Mouse (Mus musculus) hindbrain, postnatal 0 days (tissue): ENCODE measurements around the gene Krba1. TPM values are rescaled to one million over a fixed set of nuclear protein-coding genes. Genes with fewer than 3 reads are reported as not detected.

ENCODE experiments used
- ATAC-seq: fragments of 200-750 bp; cut with Nextera tagmentation; 2 replicates; pipeline ENCODE4 v1.8.0; 2017; ENCODE audit warnings: mild to moderate bottlenecking, moderate TSS enrichment, moderate library complexity
- DNase-seq: peaks from one replicate; pipeline ENCODE4 v3.0.0-alpha.2; 2015; ENCODE audit warnings: low spot score
- H3K27ac ChIP-seq: fragments of 300-500 bp; sonication (generic); 2 replicates; pipeline ENCODE4 v1.5.1; 2014; ENCODE audit warnings: mild to moderate bottlenecking
- H3K27me3 ChIP-seq: fragments of 300-500 bp; sonication (generic); 2 replicates; pipeline ENCODE4 v1.6.1; 2014; ENCODE audit warnings: low read length, mixed read lengths; ENCODE audit not compliant: insufficient read depth
- H3K36me3 ChIP-seq: fragments of 300-500 bp; sonication (generic); 2 replicates; pipeline ENCODE4 v1.6.1; 2014; ENCODE audit warnings: low read length, mixed read lengths; ENCODE audit not compliant: insufficient read depth
- H3K4me1 ChIP-seq: fragments of 300-500 bp; sonication (generic); 2 replicates; pipeline ENCODE4 v1.6.1; 2014; ENCODE audit warnings: antibody characterized with exemption, low read length, mixed read lengths; ENCODE audit not compliant: insufficient read depth
- H3K4me2 ChIP-seq: fragments of 300-500 bp; sonication (generic); 2 replicates; pipeline ENCODE4 v1.6.1; 2014; ENCODE audit warnings: low read depth, mild to moderate bottlenecking, low read length, moderate library complexity, mixed read lengths
- H3K4me3 ChIP-seq: fragments of 300-500 bp; sonication (generic); 2 replicates; pipeline ENCODE4 v1.5.1; 2014; ENCODE audit warnings: low read length
- H3K9ac ChIP-seq: fragments of 300-500 bp; sonication (generic); replicated peaks from 2 replicates; pipeline ENCODE4 v1.6.1; 2014; ENCODE audit warnings: mild to moderate bottlenecking, low read length, moderate library complexity, mixed read lengths
- H3K9me3 ChIP-seq: fragments of 300-500 bp; sonication (generic); 2 replicates; pipeline ENCODE4 v1.6.1; 2016; ENCODE audit warnings: low read length, mixed read lengths
- CTCF ChIP-seq: IDR thresholded peaks from 2 replicates; pipeline ENCODE4 v1.5.1; 2016; ENCODE audit warnings: antibody characterized with exemption, control low read depth, low read depth
- WGBS: fragments of 180-500 bp; shearing (Covaris S2); extraction: QIAGEN DNeasy Blood & Tissue Kit; methylation state at CpG from one replicate; pipeline ENCODE4 v1.1.7; 2014; 5-methylcytosine and 5-hydroxymethylcytosine counted together
- microRNA-seq, 2 experiments: library from miRNA; unstranded; fragments of <30 nt; microRNA quantifications; one replicate each; pipeline ENCODE4; 2016
- polyA plus RNA-seq: library from polyadenylated mRNA; unstranded; fragments of >200 nt; fragmentation: Nextera tagmentation; extraction: Ambion mirVana; gene quantifications from 2 replicates; pipeline ENCODE4 v1.2.1, GENCODE M21; 2015
- total RNA-seq: library from RNA; depleted of rRNA; stranded (reverse); fragments of >200 nt; gene quantifications from 2 replicates; pipeline ENCODE4 v1.2.3, GENCODE M21; 2014; rRNA removed

The Krba1 gene
- total and polyA plus RNA-seq, 2 experiments from 2014 or later = 20.5 to 49.8 TPM

DNA sequence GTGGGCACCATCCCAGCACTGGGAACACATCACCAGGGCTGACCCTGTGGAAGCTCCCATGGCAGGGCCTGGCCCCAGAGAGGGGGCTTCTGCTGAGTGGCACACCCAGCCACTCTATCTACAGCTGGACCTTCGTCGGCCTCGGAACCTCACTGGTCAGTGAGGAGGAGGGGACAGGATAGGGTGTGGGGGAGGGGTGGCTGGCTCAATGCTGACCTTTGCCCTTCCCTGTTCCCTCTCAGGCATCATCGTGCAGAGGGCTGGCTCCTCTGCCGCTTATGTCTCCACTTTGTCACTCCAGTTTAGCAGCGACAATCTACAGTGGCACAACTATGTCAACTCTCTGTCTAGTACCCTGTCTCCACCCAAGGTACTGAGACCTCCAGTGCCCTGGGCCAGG, 71.3 kb downstream of the Krba1 start:
- WGBS = 27% methylated on average over 6 of the region's 6 CpGs
- no peak for TF ChIP-seq CTCF
- no peaks in the 10 kb centered on the region for H3K9me3 ChIP-seq
- DNase-seq = no peak
- no peak overlapping the region for H3K9ac ChIP-seq
- ATAC-seq = no peak
- no peaks in the 10 kb centered on the region for H3K27me3 ChIP-seq
- no peak overlapping the region for H3K4me3 ChIP-seq
- no peak overlapping the region for H3K27ac ChIP-seq
- H3K4me2 ChIP-seq = no peak overlapping the region
- H3K36me3 ChIP-seq = no peaks in the 10 kb centered on the region
- no peaks in the 10 kb centered on the region for H3K4me1 ChIP-seq

- H3K4me1 ChIP-seq = no peaks in the 10 kb centered on the region
- no peaks in the 10 kb centered on the region for H3K36me3 ChIP-seq
- H3K9ac ChIP-seq = no peak overlapping the region
- H3K27ac ChIP-seq = no peak overlapping the region
- H3K27me3 ChIP-seq = no peaks in the 10 kb centered on the region
- H3K4me3 ChIP-seq = no peak overlapping the region
- TF ChIP-seq CTCF = no peak
- DNase-seq (no peak), ATAC-seq (no peak)
- H3K4me2 ChIP-seq = no peak overlapping the region
- 81% methylated on average over 7 of the region's 7 CpGs for WGBS
- no peaks in the 10 kb centered on the region for H3K9me3 ChIP-seq
Observed at GRCm38 (mm10) chr6:48467490-48467889, 72.1 kb downstream of the Krba1 start.

Small RNAs within 50 kb of the gene (microRNA-seq; reads per million reads assigned to microRNA genes)
- 0 reads per million in 2 experiments for gene Gm24325

Other genes with a start within 250 kb of the Krba1 start
- 27.5 and 61.1 TPM in 2 replicates for gene Zfp467, start 50.2 kb downstream of the Krba1 start, total RNA-seq
- 39.1 and 39.4 TPM in 2 replicates for gene Zfp467, start 50.2 kb downstream of the Krba1 start, polyA plus RNA-seq
- 0.73 and 0.86 TPM in 2 replicates for gene Sspo, start 52.6 kb downstream of the Krba1 start, total RNA-seq
- 0.10 and 0.38 TPM in 2 replicates for gene Sspo, start 52.6 kb downstream of the Krba1 start, polyA plus RNA-seq
- 407 and 443 TPM in 2 replicates for gene Atp6v0e2, start 142.0 kb downstream of the Krba1 start, total RNA-seq
- gene Atp6v0e2, start 142.0 kb downstream of the Krba1 start, polyA plus RNA-seq = 446 and 455 TPM in 2 replicates
- gene Lrrc61, start 159.2 kb downstream of the Krba1 start, total RNA-seq = 32.0 and 50.1 TPM in 2 replicates
- 14.2 and 15.7 TPM in 2 replicates for gene Lrrc61, start 159.2 kb downstream of the Krba1 start, polyA plus RNA-seq
- 2.7 and 4.3 TPM in 2 replicates for gene Rarres2, start 177.2 kb downstream of the Krba1 start, total RNA-seq
- gene Rarres2, start 177.2 kb downstream of the Krba1 start, polyA plus RNA-seq = 10.0 and 10.4 TPM in 2 replicates
- gene Gm45021, start 194.0 kb downstream of the Krba1 start, total RNA-seq = not detected in 2 replicates
- not detected in 2 replicates for gene Gm45021, start 194.0 kb downstream of the Krba1 start, polyA plus RNA-seq
- gene Repin1, start 198.3 kb downstream of the Krba1 start, total RNA-seq = 83.1 and 86.9 TPM in 2 replicates
- 40.6 and 41.2 TPM in 2 replicates for gene Repin1, start 198.3 kb downstream of the Krba1 start, polyA plus RNA-seq
- gene Gm44965, start 198.4 kb downstream of the Krba1 start, total RNA-seq = not detected in 2 replicates
- gene Gm44965, start 198.4 kb downstream of the Krba1 start, polyA plus RNA-seq = 0.54 TPM in 1 of 2 replicates, not detected in the other
- gene Zfp775, start 206.5 kb downstream of the Krba1 start, total RNA-seq = 11.6 and 13.5 TPM in 2 replicates
- 7.2 and 8.8 TPM in 2 replicates for gene Zfp775, start 206.5 kb downstream of the Krba1 start, polyA plus RNA-seq
- gene AI854703, start 231.2 kb downstream of the Krba1 start, total RNA-seq = 53.3 and 54.9 TPM in 2 replicates
- 29.3 and 30.2 TPM in 2 replicates for gene AI854703, start 231.2 kb downstream of the Krba1 start, polyA plus RNA-seq